Mouse (Mus musculus) lung, postnatal 0 days (tissue): Measurements from ENCODE around the gene 2610301B20Rik.

Experiments
- CTCF ChIP-seq: IDR thresholded peaks from 2 replicates; pipeline ENCODE4 v1.5.1; 2016; ENCODE audit warnings: antibody characterized with exemption, mild to moderate bottlenecking
- EP300 ChIP-seq: IDR thresholded peaks from 2 replicates; pipeline ENCODE4 v1.6.1; 2016; ENCODE audit warnings: antibody characterized with exemption, mild to moderate bottlenecking, control low read depth

DNA sequence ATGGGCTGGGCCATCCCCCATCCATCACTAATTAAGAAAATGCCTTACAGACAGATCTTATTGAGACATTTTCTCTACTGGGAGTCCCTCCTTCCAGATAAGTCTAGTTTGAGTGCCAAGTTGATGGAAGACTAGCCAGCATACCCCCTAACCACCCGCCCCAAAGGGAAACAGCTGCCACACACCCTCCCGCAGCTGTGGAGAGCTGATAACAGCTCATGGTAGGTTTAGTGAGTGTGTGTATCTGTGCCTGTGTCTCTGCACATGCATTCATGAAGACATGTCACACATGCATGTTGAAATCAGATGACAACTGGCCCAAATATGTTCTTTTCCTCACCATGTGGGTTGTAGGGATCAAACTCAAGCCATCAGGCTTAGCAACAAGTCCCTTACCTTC, 40.5 kb downstream of the 2610301B20Rik start:
- TF ChIP-seq EP300 (no peak), CTCF (no peak)
